Mouse (Mus musculus): Measurements from ENCODE around the gene Gm20388. TPM values are rescaled to one million over a fixed set of nuclear protein-coding genes. Genes with fewer than 3 reads are reported as not detected.

Gene Gm20388
- polyA plus RNA-seq, 1 experiment from 2014 or later: not detected

- Histone ChIP-seq H3K36me3 (replicated peaks; ENCODE audit: control insufficient read depth, insufficient read depth) (peaks cover 19% of the 10 kb centered on the region), H3K4me1 (replicated peaks; ENCODE audit: control insufficient read depth, insufficient read depth, low read length) (peaks cover 23% of the 10 kb centered on the region), H3K27me3 (ENCODE audit: control insufficient read depth, insufficient read depth, low read length) (no peaks in the 10 kb centered on the region), H3K9me3 (ENCODE audit: control insufficient read depth, low read length) (no peaks in the 10 kb centered on the region), H3K4me2 (replicated peaks) (peak overlapping the region; percentile 87), H3K4me3 (replicated peaks; ENCODE audit: low read length) (peak overlapping the region; percentile 92), H3K27ac (peak overlapping the region; percentile 93), H3K9ac (peak overlapping the region; percentile 90)
- DNase-seq (ENCODE audit: low spot score): no peak
- no peak for ATAC-seq (ENCODE audit: low FRiP score)
- WGBS: 41% methylated on average over 7 of the region's 7 CpGs
Measured at GRCm38 (mm10) chr8:123066101-123066683, 3155.6 kb downstream of the Gm20388 start.

GRCm38 (mm10) chr8:123071176-123071575 lies 3160.5 kb downstream of the Gm20388 start:
- no peaks in the 10 kb centered on the region for H3K9me3 ChIP-seq (ENCODE audit: control insufficient read depth, low read length)
- H3K4me3 ChIP-seq (replicated peaks; ENCODE audit: low read length): no peak overlapping the region
- H3K4me2 ChIP-seq (replicated peaks): no peak overlapping the region
- WGBS: 73% methylated on average over 4 of the region's 4 CpGs
- no peak overlapping the region for H3K9ac ChIP-seq
- H3K27ac ChIP-seq: no peak overlapping the region
- peaks cover 65% of the 10 kb centered on the region for H3K36me3 ChIP-seq (replicated peaks; ENCODE audit: control insufficient read depth, insufficient read depth)
- H3K4me1 ChIP-seq (replicated peaks; ENCODE audit: control insufficient read depth, insufficient read depth, low read length): peaks cover 15% of the 10 kb centered on the region
- DNase-seq (ENCODE audit: low spot score): no peak
- H3K27me3 ChIP-seq (ENCODE audit: control insufficient read depth, insufficient read depth, low read length): no peaks in the 10 kb centered on the region
- no peak for ATAC-seq (ENCODE audit: low FRiP score)

GRCm38 (mm10) chr8:123077213-123077612 lies 3166.6 kb downstream of the Gm20388 start:
- 91% methylated on average over 6 of the region's 6 CpGs for WGBS
- Histone ChIP-seq H3K9ac (no peak overlapping the region), H3K9me3 (ENCODE audit: control insufficient read depth, low read length) (no peaks in the 10 kb centered on the region), H3K36me3 (replicated peaks; ENCODE audit: control insufficient read depth, insufficient read depth) (peaks cover 96% of the 10 kb centered on the region), H3K4me2 (replicated peaks) (no peak overlapping the region), H3K4me3 (replicated peaks; ENCODE audit: low read length) (no peak overlapping the region), H3K27me3 (ENCODE audit: control insufficient read depth, insufficient read depth, low read length) (no peaks in the 10 kb centered on the region), H3K27ac (no peak overlapping the region), H3K4me1 (replicated peaks; ENCODE audit: control insufficient read depth, insufficient read depth, low read length) (no peaks in the 10 kb centered on the region)
- ATAC-seq (ENCODE audit: low FRiP score): no peak
- DNase-seq (ENCODE audit: low spot score): no peak

GRCm38 (mm10) chr8:123082993-123083392 lies 3172.4 kb downstream of the Gm20388 start:
- H3K36me3 ChIP-seq (replicated peaks; ENCODE audit: control insufficient read depth, insufficient read depth): peaks cover 96% of the 10 kb centered on the region
- no peak overlapping the region for H3K4me2 ChIP-seq (replicated peaks)
- DNase-seq (ENCODE audit: low spot score): no peak
- WGBS: 79% methylated on average over 6 of the region's 6 CpGs
- no peak overlapping the region; the same call in 1 of the 2 replicates for H3K27ac ChIP-seq
- no peaks in the 10 kb centered on the region for H3K27me3 ChIP-seq (ENCODE audit: control insufficient read depth, insufficient read depth, low read length)
- H3K4me1 ChIP-seq (replicated peaks; ENCODE audit: control insufficient read depth, insufficient read depth, low read length): no peaks in the 10 kb centered on the region
- H3K4me3 ChIP-seq (replicated peaks; ENCODE audit: low read length): no peak overlapping the region
- H3K9ac ChIP-seq: no peak overlapping the region
- ATAC-seq (ENCODE audit: low FRiP score): no peak
- no peaks in the 10 kb centered on the region for H3K9me3 ChIP-seq (ENCODE audit: control insufficient read depth, low read length)

GRCm38 (mm10) chr8:123083610-123084009 lies 3173.0 kb downstream of the Gm20388 start:
- Histone ChIP-seq H3K9ac (no peak overlapping the region), H3K36me3 (replicated peaks; ENCODE audit: control insufficient read depth, insufficient read depth) (peaks cover 96% of the 10 kb centered on the region), H3K27ac (no peak overlapping the region), H3K27me3 (ENCODE audit: control insufficient read depth, insufficient read depth, low read length) (no peaks in the 10 kb centered on the region), H3K9me3 (ENCODE audit: control insufficient read depth, low read length) (no peaks in the 10 kb centered on the region), H3K4me2 (replicated peaks) (no peak overlapping the region), H3K4me3 (replicated peaks; ENCODE audit: low read length) (no peak overlapping the region), H3K4me1 (replicated peaks; ENCODE audit: control insufficient read depth, insufficient read depth, low read length) (no peaks in the 10 kb centered on the region)
- ATAC-seq (ENCODE audit: low FRiP score): no peak
- 93% methylated on average over 12 of the region's 12 CpGs for WGBS
- no peak for DNase-seq (ENCODE audit: low spot score)

GRCm38 (mm10) chr8:123087289-123087688 lies 3176.6 kb downstream of the Gm20388 start:
- no peaks in the 10 kb centered on the region for H3K4me1 ChIP-seq (replicated peaks; ENCODE audit: control insufficient read depth, insufficient read depth, low read length)
- no peak overlapping the region for H3K9ac ChIP-seq
- H3K4me3 ChIP-seq (replicated peaks; ENCODE audit: low read length): no peak overlapping the region
- no peaks in the 10 kb centered on the region for H3K27me3 ChIP-seq (ENCODE audit: control insufficient read depth, insufficient read depth, low read length)
- no peaks in the 10 kb centered on the region for H3K9me3 ChIP-seq (ENCODE audit: control insufficient read depth, low read length)
- no peak overlapping the region for H3K4me2 ChIP-seq (replicated peaks)
- 90% methylated on average over 9 of the region's 9 CpGs for WGBS
- no peak for ATAC-seq (ENCODE audit: low FRiP score)
- peaks cover 97% of the 10 kb centered on the region for H3K36me3 ChIP-seq (replicated peaks; ENCODE audit: control insufficient read depth, insufficient read depth)
- H3K27ac ChIP-seq: no peak overlapping the region
- no peak for DNase-seq (ENCODE audit: low spot score)

GRCm38 (mm10) chr8:123097216-123097615 lies 3186.6 kb downstream of the Gm20388 start:
- no peaks in the 10 kb centered on the region; the same call in 1 of the 2 replicates for H3K4me1 ChIP-seq (replicated peaks; ENCODE audit: control insufficient read depth, insufficient read depth, low read length)
- no peaks in the 10 kb centered on the region for H3K27me3 ChIP-seq (ENCODE audit: control insufficient read depth, insufficient read depth, low read length)
- WGBS: 89% methylated on average over 11 of the region's 11 CpGs
- no peak overlapping the region for H3K9ac ChIP-seq
- H3K9me3 ChIP-seq (ENCODE audit: control insufficient read depth, low read length): no peaks in the 10 kb centered on the region
- DNase-seq (ENCODE audit: low spot score): no peak
- H3K4me2 ChIP-seq (replicated peaks): no peak overlapping the region
- peak overlapping the region; percentile 43; the same call in 1 of the 2 replicates for H3K27ac ChIP-seq
- H3K36me3 ChIP-seq (replicated peaks; ENCODE audit: control insufficient read depth, insufficient read depth): peaks cover 53% of the 10 kb centered on the region
- no peak for ATAC-seq (ENCODE audit: low FRiP score)
- H3K4me3 ChIP-seq (replicated peaks; ENCODE audit: low read length): no peak overlapping the region

GRCm38 (mm10) chr8:123097786-123098584 lies 3187.3 kb downstream of the Gm20388 start:
- Histone ChIP-seq H3K4me2 (replicated peaks) (no peak overlapping the region), H3K4me3 (replicated peaks; ENCODE audit: low read length) (no peak overlapping the region), H3K9me3 (ENCODE audit: control insufficient read depth, low read length) (no peaks in the 10 kb centered on the region), H3K9ac (no peak overlapping the region), H3K4me1 (replicated peaks; ENCODE audit: control insufficient read depth, insufficient read depth, low read length) (no peaks in the 10 kb centered on the region; the same call in 1 of the 2 replicates), H3K27ac (0 out of 2 replicates have a peak overlapping the region, but pooled peaks have one; percentile 43), H3K27me3 (ENCODE audit: control insufficient read depth, insufficient read depth, low read length) (no peaks in the 10 kb centered on the region), H3K36me3 (replicated peaks; ENCODE audit: control insufficient read depth, insufficient read depth) (peaks cover 48% of the 10 kb centered on the region)
- 73% methylated on average over 12 of the region's 12 CpGs for WGBS
- ATAC-seq (ENCODE audit: low FRiP score): no peak
- DNase-seq (ENCODE audit: low spot score): no peak

- 68% methylated on average over 8 of the region's 8 CpGs for WGBS
- ATAC-seq (ENCODE audit: low FRiP score) (no peak), DNase-seq (ENCODE audit: low spot score) (no peak)
- Histone ChIP-seq H3K4me1 (replicated peaks; ENCODE audit: control insufficient read depth, insufficient read depth, low read length) (peaks cover 10% of the 10 kb centered on the region), H3K9ac (no peak overlapping the region), H3K4me3 (replicated peaks; ENCODE audit: low read length) (no peak overlapping the region), H3K9me3 (ENCODE audit: control insufficient read depth, low read length) (no peaks in the 10 kb centered on the region), H3K27me3 (ENCODE audit: control insufficient read depth, insufficient read depth, low read length) (no peaks in the 10 kb centered on the region), H3K4me2 (replicated peaks) (no peak overlapping the region), H3K36me3 (replicated peaks; ENCODE audit: control insufficient read depth, insufficient read depth) (peaks cover 48% of the 10 kb centered on the region), H3K27ac (no peak overlapping the region)
Measured at GRCm38 (mm10) chr8:123100288-123100687, 3189.6 kb downstream of the Gm20388 start.
